Mouse (Mus musculus) ES-Bruce4 (cell line): ENCODE data around the gene Bcar1.

Experiments
- CTCF ChIP-seq: IDR thresholded peaks from one replicate; pipeline ENCODE4 v1.8.1; 2011; ENCODE audit warnings: low read depth, low read length
- EP300 ChIP-seq: IDR thresholded peaks from 2 replicates; pipeline ENCODE4 v1.6.1; 2011; ENCODE audit warnings: low read depth, low read length; ENCODE audit not compliant: insufficient read depth
- POLR2A ChIP-seq: IDR thresholded peaks from one replicate; pipeline ENCODE4 v1.8.1; 2011; ENCODE audit warnings: low read length; ENCODE audit not compliant: insufficient read depth

- TF ChIP-seq POLR2A (no peak), CTCF (no peak), EP300 (no peak)
Measured at GRCm38 (mm10) chr8:111718937-111719336, 24.7 kb downstream of the Bcar1 start.
